Mouse (Mus musculus) fat pad, adult 2 months (tissue): ENCODE measurements around the gene Gm10273.
A peak's percentile ranks its signal among the peaks of the same experiment; 100 is the strongest.
"Not testable (repeated sequence)": the region's sequence is repeated elsewhere in the genome, so short reads cannot be mapped to it uniquely, and the experiment has no call there.

Experiments
- DNase-seq: peaks from one replicate; pipeline ENCODE4 v3.0.0-alpha.2; 2011; ENCODE audit warnings: low read depth, low spot score; ENCODE audit errors: extremely low read depth

The Gm10273 gene

GRCm38 (mm10) chr10:59395461-59395860 lies at the start of gene Gm10273:
Gene Gm10273, plus strand, starts transcription at chr10:59395632.
- not testable (repeated sequence) for DNase-seq

GRCm38 (mm10) chr10:59346560-59346959 lies 48.9 kb upstream of the Gm10273 start:
- no peak for DNase-seq

- DNase-seq, result no peak
These were observed 47.2 kb upstream of the Gm10273 start for GRCm38 (mm10) chr10:59348200-59348599.

- no peak for DNase-seq
These were observed 45.9 kb upstream of the Gm10273 start for GRCm38 (mm10) chr10:59349536-59349935.

- DNase-seq, result no peak
These were observed 42.4 kb upstream of the Gm10273 start for GRCm38 (mm10) chr10:59353065-59353464.

GRCm38 (mm10) chr10:59354120-59354519 lies 41.3 kb upstream of the Gm10273 start:
- no peak for DNase-seq

- no peak for DNase-seq
These were observed 40.4 kb upstream of the Gm10273 start for GRCm38 (mm10) chr10:59355020-59355419.

- no peak for DNase-seq
These were observed 36.7 kb upstream of the Gm10273 start for GRCm38 (mm10) chr10:59358744-59359143.

GRCm38 (mm10) chr10:59363208-59363607 lies 32.2 kb upstream of the Gm10273 start:
- no peak for DNase-seq

GRCm38 (mm10) chr10:59364551-59364950 lies 30.9 kb upstream of the Gm10273 start:
- DNase-seq, result no peak

- no peak for DNase-seq
These were observed 29.4 kb upstream of the Gm10273 start for GRCm38 (mm10) chr10:59365804-59366589.

GRCm38 (mm10) chr10:59366746-59367145 lies 28.7 kb upstream of the Gm10273 start:
- DNase-seq, result no peak

GRCm38 (mm10) chr10:59367206-59367605 lies 28.2 kb upstream of the Gm10273 start:
- no peak for DNase-seq

GRCm38 (mm10) chr10:59368729-59369128 lies 26.7 kb upstream of the Gm10273 start:
- DNase-seq, result no peak

GRCm38 (mm10) chr10:59369426-59369825 lies 26.0 kb upstream of the Gm10273 start:
- DNase-seq, result no peak

- DNase-seq, result peak; percentile 77
These were observed 17.5 kb upstream of the Gm10273 start for GRCm38 (mm10) chr10:59377906-59378305.

- DNase-seq, result no peak
These were observed 16.7 kb upstream of the Gm10273 start for GRCm38 (mm10) chr10:59378728-59379127.

- no peak for DNase-seq
These were observed 15.5 kb upstream of the Gm10273 start for GRCm38 (mm10) chr10:59379927-59380326.

- no peak for DNase-seq
These were observed 15.0 kb upstream of the Gm10273 start for GRCm38 (mm10) chr10:59380411-59380821.

- not testable (repeated sequence) for DNase-seq
These were observed 13.9 kb upstream of the Gm10273 start for GRCm38 (mm10) chr10:59381563-59381962.

GRCm38 (mm10) chr10:59386951-59387350 lies 8.5 kb upstream of the Gm10273 start:
- no peak for DNase-seq

- no peak for DNase-seq
These were observed 5.8 kb upstream of the Gm10273 start for GRCm38 (mm10) chr10:59389652-59390051.

- DNase-seq, result no peak
These were observed 3.5 kb upstream of the Gm10273 start for GRCm38 (mm10) chr10:59391907-59392306.
